Mouse (Mus musculus) limb, embryonic 15.5 days (tissue): ENCODE measurements around the gene Wdfy1. TPM values are rescaled to one million over a fixed set of nuclear protein-coding genes. Genes with fewer than 3 reads are reported as not detected.

ENCODE experiments used
- ATAC-seq: fragments of 200-750 bp; cut with Nextera tagmentation; 2 replicates; pipeline ENCODE4 v1.8.0; 2017; ENCODE audit warnings: low read depth, moderate TSS enrichment; ENCODE audit not compliant: insufficient number of reproducible peaks, low FRiP score, low TSS enrichment
- H3K27ac ChIP-seq: fragments of 300-500 bp; sonication (generic); 2 replicates; pipeline ENCODE4 v1.5.1; 2015; ENCODE audit warnings: moderate library complexity, mild to moderate bottlenecking, inconsistent platforms
- H3K27me3 ChIP-seq: fragments of 300-500 bp; sonication (generic); 2 replicates; pipeline ENCODE4 v1.6.1; 2015; ENCODE audit warnings: inconsistent platforms
- H3K36me3 ChIP-seq: fragments of 300-500 bp; sonication (generic); 2 replicates; pipeline ENCODE4 v1.6.1; 2015; ENCODE audit warnings: inconsistent platforms
- H3K4me1 ChIP-seq: fragments of 300-500 bp; sonication (generic); 2 replicates; pipeline ENCODE4 v1.6.1; 2015; ENCODE audit warnings: inconsistent platforms
- H3K4me2 ChIP-seq: fragments of 300-500 bp; sonication (generic); 2 replicates; pipeline ENCODE4 v1.6.1; 2015; ENCODE audit warnings: mild to moderate bottlenecking, inconsistent platforms
- H3K4me3 ChIP-seq: fragments of 300-500 bp; sonication (generic); 2 replicates; pipeline ENCODE4 v1.5.1; 2015; ENCODE audit warnings: mild to moderate bottlenecking, inconsistent platforms
- H3K9ac ChIP-seq: fragments of 300-500 bp; sonication (generic); 2 replicates; pipeline ENCODE4 v1.6.1; 2015; ENCODE audit warnings: inconsistent platforms
- H3K9me3 ChIP-seq: fragments of 300-500 bp; sonication (generic); 2 replicates; pipeline ENCODE4 v1.6.1; 2016; ENCODE audit warnings: inconsistent platforms
- WGBS: fragments of 180-500 bp; shearing (Covaris S2); methylation state at CpG from one replicate; pipeline ENCODE4 v1.1.7; 2015; 5-methylcytosine and 5-hydroxymethylcytosine counted together
- polyA plus RNA-seq: library from polyadenylated mRNA; unstranded; fragments of >200 nt; fragmentation: Nextera tagmentation; extraction: Ambion mirVana; gene quantifications from 2 replicates; pipeline ENCODE4 v1.2.1, GENCODE M21; 2015

The Wdfy1 gene
- polyA plus RNA-seq, 1 experiment from 2014 or later, result 36.3 TPM

DNA sequence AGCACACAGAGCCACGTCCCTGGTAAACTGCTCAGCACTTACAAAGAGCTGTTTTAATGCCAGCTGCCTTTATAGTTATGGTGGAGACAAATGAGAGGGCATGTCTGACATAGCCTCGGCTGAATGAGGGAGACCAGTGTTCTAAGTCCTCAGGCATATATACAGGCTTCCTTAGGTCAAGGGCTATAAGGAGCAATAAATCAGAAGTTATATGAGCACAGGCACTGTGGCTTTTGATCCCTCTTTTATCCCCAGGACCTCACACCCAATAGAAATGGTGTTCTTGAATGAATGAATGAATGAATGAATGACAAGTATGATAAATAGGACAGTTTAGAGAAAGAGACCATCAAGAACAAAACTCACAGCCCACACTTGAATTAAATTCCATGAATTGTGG is 16.9 kb downstream of the Wdfy1 start:
- Histone ChIP-seq H3K4me3 (no peak overlapping the region), H3K27me3 (no peaks in the 10 kb centered on the region), H3K4me1 (peaks cover 26% of the 10 kb centered on the region), H3K4me2 (no peak overlapping the region), H3K36me3 (no peaks in the 10 kb centered on the region), H3K9me3 (no peaks in the 10 kb centered on the region), H3K27ac (no peak overlapping the region), H3K9ac (no peak overlapping the region)
- 19% methylated on average over 2 of the region's 2 CpGs for WGBS
- no peak for ATAC-seq

DNA sequence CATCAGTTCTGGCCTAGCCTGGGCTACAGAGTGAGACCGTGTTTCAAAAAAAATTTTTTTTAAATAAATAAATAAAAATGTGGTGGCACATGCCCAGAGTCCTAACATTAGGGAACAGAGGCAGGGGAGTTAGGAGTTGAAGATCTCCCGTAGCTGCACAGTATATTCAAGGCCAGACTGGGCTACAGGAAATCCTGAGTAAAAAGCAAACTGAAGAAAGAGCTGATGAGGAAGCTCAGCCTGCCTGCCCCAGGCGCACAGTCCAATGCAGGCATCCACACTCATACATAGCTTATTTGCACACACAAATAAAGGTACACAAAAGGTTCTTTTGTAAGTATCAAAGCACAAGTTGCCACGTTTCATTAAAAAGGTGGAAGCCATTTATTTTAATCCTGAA is 18.3 kb downstream of the Wdfy1 start:
- no peaks in the 10 kb centered on the region for H3K9me3 ChIP-seq
- 79% methylated on average over 4 of the region's 4 CpGs for WGBS
- ATAC-seq, result no peak
- no peak overlapping the region for H3K9ac ChIP-seq
- no peaks in the 10 kb centered on the region for H3K36me3 ChIP-seq
- peaks cover 26% of the 10 kb centered on the region for H3K4me1 ChIP-seq
- no peak overlapping the region for H3K27ac ChIP-seq
- no peak overlapping the region for H3K4me2 ChIP-seq
- no peaks in the 10 kb centered on the region for H3K27me3 ChIP-seq
- no peak overlapping the region for H3K4me3 ChIP-seq

GRCm38 (mm10) chr1:79757161-79757560 is 18.8 kb downstream of the Wdfy1 start:
- no peak overlapping the region for H3K27ac ChIP-seq

GRCm38 (mm10) chr1:79756417-79756816 is 19.5 kb downstream of the Wdfy1 start:
- H3K9ac ChIP-seq, result no peak overlapping the region
- no peak overlapping the region for H3K27ac ChIP-seq
- WGBS, result 88% methylated on average over 5 of the region's 5 CpGs
- no peak for ATAC-seq
- peaks cover 3% of the 10 kb centered on the region; the same call in 1 of the 2 replicates for H3K36me3 ChIP-seq
- H3K4me3 ChIP-seq, result no peak overlapping the region
- no peaks in the 10 kb centered on the region for H3K27me3 ChIP-seq
- no peaks in the 10 kb centered on the region for H3K9me3 ChIP-seq
- H3K4me2 ChIP-seq, result no peak overlapping the region
- peaks cover 20% of the 10 kb centered on the region for H3K4me1 ChIP-seq

More at GRCm38 (mm10) chr1:79757161-79757560, 18.8 kb downstream of the Wdfy1 start:
- Histone ChIP-seq H3K36me3 (no peaks in the 10 kb centered on the region), H3K4me1 (peaks cover 24% of the 10 kb centered on the region), H3K9ac (no peak overlapping the region), H3K9me3 (no peaks in the 10 kb centered on the region), H3K4me2 (no peak overlapping the region), H3K4me3 (no peak overlapping the region), H3K27me3 (no peaks in the 10 kb centered on the region)
- ATAC-seq, result no peak
- WGBS, result 53% methylated on average over 7 of the region's 7 CpGs

GRCm38 (mm10) chr1:79755376-79755775 is 20.6 kb downstream of the Wdfy1 start:
- Histone ChIP-seq H3K27ac (no peak overlapping the region), H3K4me1 (peaks cover 13% of the 10 kb centered on the region; the same call in 1 of the 2 replicates), H3K9me3 (no peaks in the 10 kb centered on the region), H3K36me3 (peaks cover 3% of the 10 kb centered on the region; the same call in 1 of the 2 replicates), H3K4me2 (no peak overlapping the region), H3K27me3 (no peaks in the 10 kb centered on the region), H3K4me3 (no peak overlapping the region), H3K9ac (no peak overlapping the region)
- 44% methylated on average over 2 of the region's 2 CpGs for WGBS
- ATAC-seq, result no peak

DNA sequence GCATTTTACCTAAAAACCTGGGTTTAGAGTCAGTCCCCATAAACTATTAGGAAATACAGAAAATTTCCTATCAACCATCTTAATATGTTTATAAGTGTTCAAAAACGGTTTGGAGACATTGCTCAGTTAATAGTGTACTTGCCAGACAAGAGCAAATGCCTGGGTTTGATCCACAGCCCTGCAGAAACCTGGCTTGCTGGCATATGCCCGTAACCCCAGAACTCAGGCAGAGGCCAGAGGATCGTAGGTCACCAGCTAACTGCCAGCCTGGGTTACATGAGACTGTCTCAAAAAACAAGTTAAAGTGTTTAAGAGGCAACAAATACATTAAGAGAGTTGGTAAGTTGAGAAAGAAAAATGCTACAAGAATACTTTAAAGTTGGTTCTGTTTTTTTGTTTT is 21.0 kb downstream of the Wdfy1 start:
- WGBS, result 82% methylated on average over 3 of the region's 3 CpGs
- Histone ChIP-seq H3K36me3 (peaks cover 3% of the 10 kb centered on the region; the same call in 1 of the 2 replicates), H3K27me3 (no peaks in the 10 kb centered on the region), H3K27ac (no peak overlapping the region), H3K4me2 (no peak overlapping the region), H3K9ac (no peak overlapping the region), H3K4me1 (peaks cover 13% of the 10 kb centered on the region; the same call in 1 of the 2 replicates), H3K4me3 (no peak overlapping the region), H3K9me3 (no peaks in the 10 kb centered on the region)
- ATAC-seq, result no peak

DNA sequence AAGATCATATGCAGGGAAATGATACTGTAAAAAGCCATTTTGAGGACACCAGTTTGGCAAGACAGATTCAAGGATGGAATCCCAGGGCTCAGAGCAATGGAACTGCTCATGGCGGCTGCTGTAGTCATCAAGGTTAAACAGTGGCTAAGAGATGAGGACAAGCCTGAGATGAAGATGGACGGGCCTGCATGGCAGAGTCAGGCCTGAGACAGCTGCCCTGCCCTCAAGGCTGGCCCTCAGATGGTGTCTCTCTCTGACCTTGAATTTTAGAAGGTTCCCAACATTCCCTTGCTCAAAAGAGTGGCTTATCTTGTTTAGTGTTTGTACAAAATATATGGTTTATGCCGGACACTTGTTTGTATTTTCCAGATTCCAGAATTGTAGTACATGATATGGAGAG is 22.5 kb downstream of the Wdfy1 start:
- no peaks in the 10 kb centered on the region for H3K9me3 ChIP-seq
- H3K27ac ChIP-seq, result no peak overlapping the region
- peaks cover 6% of the 10 kb centered on the region; the same call in 1 of the 2 replicates for H3K4me1 ChIP-seq
- no peak overlapping the region for H3K4me2 ChIP-seq
- no peak overlapping the region for H3K4me3 ChIP-seq
- no peak overlapping the region for H3K9ac ChIP-seq
- no peak for ATAC-seq
- WGBS, result 85% methylated on average over 3 of the region's 3 CpGs
- peaks cover 3% of the 10 kb centered on the region; the same call in 1 of the 2 replicates for H3K36me3 ChIP-seq
- H3K27me3 ChIP-seq, result no peaks in the 10 kb centered on the region

GRCm38 (mm10) chr1:79752714-79753340 is 23.1 kb downstream of the Wdfy1 start:
- H3K27ac ChIP-seq, result no peak overlapping the region
- WGBS, result 81% methylated on average over 4 of the region's 4 CpGs
- ATAC-seq, result no peak
- no peaks in the 10 kb centered on the region for H3K9me3 ChIP-seq
- peaks cover 6% of the 10 kb centered on the region; the same call in 1 of the 2 replicates for H3K4me1 ChIP-seq
- no peaks in the 10 kb centered on the region for H3K27me3 ChIP-seq
- no peak overlapping the region for H3K9ac ChIP-seq
- no peak overlapping the region for H3K4me3 ChIP-seq
- H3K4me2 ChIP-seq, result no peak overlapping the region
- H3K36me3 ChIP-seq, result peaks cover 3% of the 10 kb centered on the region; the same call in 1 of the 2 replicates

DNA sequence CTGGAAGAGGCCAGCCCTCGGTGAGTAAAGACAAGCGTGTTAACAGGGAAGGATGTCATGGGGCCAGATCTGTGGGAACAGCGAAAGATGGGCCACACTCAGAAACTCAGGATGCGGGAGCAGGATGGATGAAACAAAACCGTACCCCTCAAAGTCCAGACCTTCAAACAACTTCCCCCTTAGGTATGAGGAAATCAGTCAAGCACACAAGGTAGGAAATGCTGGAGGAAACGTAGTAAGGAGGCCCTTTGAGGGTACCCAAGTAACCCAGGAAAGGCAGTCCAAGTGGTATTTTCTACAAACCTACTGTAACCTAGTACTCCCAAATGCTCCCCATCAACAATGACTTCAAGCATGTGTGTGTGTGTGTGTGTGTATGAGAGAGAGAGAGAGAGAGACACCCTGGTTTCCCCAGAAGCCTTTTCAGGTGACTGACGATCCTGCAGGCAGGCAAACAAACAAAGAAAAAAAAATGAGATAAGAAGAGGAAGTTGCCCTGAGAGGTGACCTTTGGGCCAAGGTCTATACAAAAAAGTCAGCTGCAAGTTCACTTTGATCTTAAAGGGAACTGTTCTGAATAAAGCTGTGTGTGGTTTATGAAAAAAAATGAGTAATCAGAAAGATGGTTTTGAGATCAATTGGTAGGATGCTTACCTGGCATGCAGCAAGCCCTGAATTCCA is 23.8 kb downstream of the Wdfy1 start:
- no peak overlapping the region for H3K27ac ChIP-seq
- no peak overlapping the region for H3K9ac ChIP-seq
- H3K27me3 ChIP-seq, result no peaks in the 10 kb centered on the region
- peaks cover 3% of the 10 kb centered on the region; the same call in 1 of the 2 replicates for H3K36me3 ChIP-seq
- no peak for ATAC-seq
- 80% methylated on average over 7 of the region's 7 CpGs for WGBS
- no peaks in the 10 kb centered on the region for H3K9me3 ChIP-seq
- peaks cover 5% of the 10 kb centered on the region; the same call in 1 of the 2 replicates for H3K4me1 ChIP-seq
- H3K4me2 ChIP-seq, result no peak overlapping the region
- no peak overlapping the region for H3K4me3 ChIP-seq

- no peak overlapping the region for H3K27ac ChIP-seq
- no peak overlapping the region for H3K4me3 ChIP-seq
- H3K36me3 ChIP-seq, result peaks cover 3% of the 10 kb centered on the region; the same call in 1 of the 2 replicates
- no peaks in the 10 kb centered on the region for H3K27me3 ChIP-seq
- H3K9ac ChIP-seq, result no peak overlapping the region
- no peak for ATAC-seq
- H3K9me3 ChIP-seq, result no peaks in the 10 kb centered on the region
- H3K4me2 ChIP-seq, result no peak overlapping the region
- 88% methylated on average over 5 of the region's 5 CpGs for WGBS
- H3K4me1 ChIP-seq, result no peaks in the 10 kb centered on the region
These were observed 24.8 kb downstream of the Wdfy1 start for GRCm38 (mm10) chr1:79751186-79751585.

GRCm38 (mm10) chr1:79746056-79746455 is 29.9 kb downstream of the Wdfy1 start:
- no peaks in the 10 kb centered on the region for H3K27me3 ChIP-seq
- H3K27ac ChIP-seq, result no peak overlapping the region
- no peaks in the 10 kb centered on the region for H3K36me3 ChIP-seq
- H3K4me3 ChIP-seq, result no peak overlapping the region
- H3K4me2 ChIP-seq, result no peak overlapping the region
- 71% methylated on average over 4 of the region's 4 CpGs for whole genome bisulfite sequencing
- ATAC-seq, result no peak
- H3K9ac ChIP-seq, result no peak overlapping the region
- no peaks in the 10 kb centered on the region for H3K4me1 ChIP-seq
- no peaks in the 10 kb centered on the region for H3K9me3 ChIP-seq

- peaks cover 2% of the 10 kb centered on the region; the same call in 1 of the 2 replicates for H3K36me3 ChIP-seq
- ATAC-seq, result no peak
- H3K27me3 ChIP-seq, result no peaks in the 10 kb centered on the region
- no peaks in the 10 kb centered on the region for H3K9me3 ChIP-seq
- H3K4me3 ChIP-seq, result no peak overlapping the region
- WGBS, result 94% methylated on average over 1 of the region's 1 CpGs
- no peak overlapping the region for H3K27ac ChIP-seq
- no peaks in the 10 kb centered on the region for H3K4me1 ChIP-seq
- H3K4me2 ChIP-seq, result no peak overlapping the region
- no peak overlapping the region for H3K9ac ChIP-seq
These were observed 32.6 kb downstream of the Wdfy1 start for GRCm38 (mm10) chr1:79743385-79743784.
